Mouse (Mus musculus) CH12.LX (cell line): ENCODE data around the gene Atp6v1g2. TPM values are rescaled to one million over a fixed set of nuclear protein-coding genes. Genes with fewer than 3 reads are reported as not detected.
A peak's percentile ranks its signal among the peaks of the same experiment; 100 is the strongest.

Experiments
- DNase-seq: peaks from one replicate; pipeline ENCODE4 v3.0.0-alpha.2; 2013; ENCODE audit errors: extremely low read depth
- H3K27ac ChIP-seq: 2 replicates; pipeline ENCODE4 v1.5.1; 2012; ENCODE audit warnings: low read depth, mild to moderate bottlenecking, control low read depth, moderate library complexity; ENCODE audit not compliant: insufficient read depth
- H3K27me3 ChIP-seq: replicated peaks from 2 replicates; pipeline ENCODE3; 2012; ENCODE audit warnings: inconsistent platforms
- H3K36me3 ChIP-seq, 2 experiments: replicated peaks in 1 of 2; 2 replicates each; pipeline versions ENCODE3 to v1.6.1; 2012; ENCODE audit warnings: inconsistent platforms in 1 of 2, low read length in 1 of 2, mild to moderate bottlenecking in 1 of 2, mixed read lengths in 1 of 2, moderate library complexity in 1 of 2; ENCODE audit not compliant: control insufficient read depth in 1 of 2, insufficient read depth in 1 of 2
- H3K4me1 ChIP-seq, 2 experiments: 2 replicates each; pipeline ENCODE4 v1.6.1; 2012; ENCODE audit warnings: inconsistent platforms in 1 of 2, moderate library complexity in 1 of 2; ENCODE audit not compliant: insufficient read depth in 2 of 2, control insufficient read depth in 1 of 2
- H3K4me2 ChIP-seq: 2 replicates; pipeline ENCODE4 v1.6.1; 2012; ENCODE audit warnings: low read depth, mild to moderate bottlenecking, control low read depth; ENCODE audit not compliant: poor library complexity, insufficient read depth, severe bottlenecking
- H3K4me3 ChIP-seq, 3 experiments: fragments of 150-350 bp in 1 of 3; sonication (generic) in 1 of 3; replicated peaks in 1 of 3; 2 replicates each; pipeline versions ENCODE3 to v1.5.1; 2011 to 2012; ENCODE audit warnings: low read depth in 2 of 3, low read length in 2 of 3, mild to moderate bottlenecking in 2 of 3, moderate library complexity in 2 of 3, control low read depth in 1 of 3, improper control_type of control experiment in 1 of 3, inconsistent platforms in 1 of 3, mixed read lengths in 1 of 3; ENCODE audit not compliant: poor library complexity in 1 of 3
- H3K79me2 ChIP-seq: replicated peaks from 2 replicates; pipeline ENCODE4 v1.6.1; 2012; ENCODE audit warnings: mild to moderate bottlenecking, moderate library complexity; ENCODE audit not compliant: control insufficient read depth, poor library complexity, insufficient read depth, severe bottlenecking; ENCODE audit errors: extremely low read depth
- H3K9ac ChIP-seq: 2 replicates; pipeline ENCODE4 v1.6.1; 2012; ENCODE audit warnings: low read depth, mild to moderate bottlenecking, control low read depth, moderate library complexity; ENCODE audit not compliant: insufficient read depth
- H3K9me3 ChIP-seq: replicated peaks from 2 replicates; pipeline ENCODE3; 2012; ENCODE audit warnings: low read length, inconsistent platforms, mixed read lengths
- BHLHE40 ChIP-seq: IDR thresholded peaks from 2 replicates; pipeline ENCODE4 v1.6.1; 2011; ENCODE audit warnings: mild to moderate bottlenecking, low read depth, low read length, improper control_type of control experiment
- CHD1 ChIP-seq: IDR thresholded peaks from 2 replicates; pipeline ENCODE4 v1.6.1; 2012; ENCODE audit warnings: low read depth, low read length, improper control_type of control experiment, inconsistent platforms
- CHD2 ChIP-seq: IDR thresholded peaks from 2 replicates; pipeline ENCODE4 v1.6.1; 2011; ENCODE audit warnings: low read length, improper control_type of control experiment
- CTCF ChIP-seq, 2 experiments: IDR thresholded peaks in 1 of 2; conservative IDR thresholded peaks in 1 of 2; 2 replicates each; pipeline ENCODE4 v1.5.1; 2011 to 2012; ENCODE audit warnings: low read depth in 2 of 2, low read length in 2 of 2, improper control_type of control experiment in 1 of 2, inconsistent platforms in 1 of 2, mild to moderate bottlenecking in 1 of 2, moderate library complexity in 1 of 2
- E2F4 ChIP-seq: IDR thresholded peaks from 2 replicates; pipeline ENCODE4 v1.6.1; 2011; ENCODE audit warnings: low read depth, low read length, improper control_type of control experiment; ENCODE audit not compliant: insufficient replicate concordance
- ELF1 ChIP-seq: IDR thresholded peaks from 2 replicates; pipeline ENCODE4 v1.6.1; 2014; ENCODE audit warnings: low read depth, mild to moderate bottlenecking, inconsistent platforms, low read length, improper control_type of control experiment
- EP300 ChIP-seq: IDR thresholded peaks from 2 replicates; pipeline ENCODE4 v1.6.1; 2011; ENCODE audit warnings: low read length, improper control_type of control experiment
- ETS1 ChIP-seq: conservative IDR thresholded peaks from 2 replicates; pipeline ENCODE4 v1.6.1; 2012; ENCODE audit warnings: low read depth, mild to moderate bottlenecking, inconsistent platforms, low read length, improper control_type of control experiment, moderate library complexity
- GABPA ChIP-seq: IDR thresholded peaks from 2 replicates; pipeline ENCODE4 v1.6.1; 2012; ENCODE audit warnings: low read depth, low read length, improper control_type of control experiment, inconsistent platforms; ENCODE audit not compliant: insufficient replicate concordance
- HCFC1 ChIP-seq: IDR thresholded peaks from 2 replicates; pipeline ENCODE4 v1.6.1; 2012; ENCODE audit warnings: low read depth, mild to moderate bottlenecking, inconsistent platforms, low read length, improper control_type of control experiment
- IRF4 ChIP-seq: IDR thresholded peaks from 2 replicates; pipeline ENCODE4 v1.6.1; 2014; ENCODE audit warnings: low read depth, mild to moderate bottlenecking, inconsistent platforms, low read length, improper control_type of control experiment
- JUN ChIP-seq: IDR thresholded peaks from 2 replicates; pipeline ENCODE4 v1.6.1; 2011; ENCODE audit warnings: low read depth, mild to moderate bottlenecking, low read length, improper control_type of control experiment, moderate library complexity; ENCODE audit not compliant: insufficient read depth
- JUND ChIP-seq: conservative IDR thresholded peaks from 2 replicates; pipeline ENCODE4 v1.6.1; 2011; ENCODE audit warnings: low read depth, low read length, improper control_type of control experiment
- KAT2A ChIP-seq: IDR thresholded peaks from 2 replicates; pipeline ENCODE4 v1.6.1; 2012; ENCODE audit warnings: low read length, improper control_type of control experiment, inconsistent platforms; ENCODE audit not compliant: insufficient replicate concordance
- MAFK ChIP-seq: IDR thresholded peaks from 2 replicates; pipeline ENCODE4 v1.6.1; 2011; ENCODE audit warnings: low read length, improper control_type of control experiment; ENCODE audit not compliant: insufficient replicate concordance
- MAX ChIP-seq: IDR thresholded peaks from 2 replicates; pipeline ENCODE4 v1.6.1; 2011; ENCODE audit warnings: low read length, improper control_type of control experiment
- MAZ ChIP-seq: IDR thresholded peaks from 2 replicates; pipeline ENCODE4 v1.6.1; 2012; ENCODE audit warnings: low read depth, mild to moderate bottlenecking, inconsistent platforms, low read length, improper control_type of control experiment, moderate library complexity
- MEF2A ChIP-seq: IDR thresholded peaks from 2 replicates; pipeline ENCODE4 v1.6.1; 2014; ENCODE audit warnings: low read depth, mild to moderate bottlenecking, inconsistent platforms, low read length, improper control_type of control experiment, borderline replicate concordance
- MXI1 ChIP-seq: IDR thresholded peaks from 2 replicates; pipeline ENCODE4 v1.6.1; 2011; ENCODE audit warnings: mild to moderate bottlenecking, low read depth, low read length, improper control_type of control experiment
- MYC ChIP-seq: IDR thresholded peaks from 2 replicates; pipeline ENCODE4 v1.6.1; 2011; ENCODE audit warnings: low read depth, mild to moderate bottlenecking, improper control_type of control experiment, low read length
- NELFE ChIP-seq: IDR thresholded peaks from 2 replicates; pipeline ENCODE4 v1.6.1; 2011; ENCODE audit warnings: low read depth, low read length, improper control_type of control experiment
- NRF1 ChIP-seq: IDR thresholded peaks from 2 replicates; pipeline ENCODE4 v1.6.1; 2014; ENCODE audit warnings: low read depth, mild to moderate bottlenecking, inconsistent platforms, low read length, improper control_type of control experiment, moderate library complexity
- PAX5 ChIP-seq: IDR thresholded peaks from 2 replicates; pipeline ENCODE4 v1.6.1; 2012; ENCODE audit warnings: low read length, inconsistent platforms, mixed read lengths
- POLR2A ChIP-seq: IDR thresholded peaks from 2 replicates; pipeline ENCODE4 v1.6.1; 2011; ENCODE audit warnings: low read depth, mild to moderate bottlenecking, improper control_type of control experiment, low read length
- POLR2AphosphoS2 ChIP-seq: IDR thresholded peaks from 2 replicates; pipeline ENCODE4 v1.6.1; 2011; ENCODE audit warnings: low read depth, low read length, improper control_type of control experiment
- RAD21 ChIP-seq: IDR thresholded peaks from 2 replicates; pipeline ENCODE4 v1.6.1; 2011; ENCODE audit warnings: low read depth, mild to moderate bottlenecking, low read length, improper control_type of control experiment, moderate library complexity
- RCOR1 ChIP-seq: conservative IDR thresholded peaks from 2 replicates; pipeline ENCODE4 v1.6.1; 2012; ENCODE audit warnings: low read depth, mild to moderate bottlenecking, inconsistent platforms, low read length, improper control_type of control experiment
- SIN3A ChIP-seq: IDR thresholded peaks from 2 replicates; pipeline ENCODE4 v1.6.1; 2012; ENCODE audit warnings: low read length, improper control_type of control experiment, inconsistent platforms
- SMC3 ChIP-seq: IDR thresholded peaks from 2 replicates; pipeline ENCODE4 v1.6.1; 2011; ENCODE audit warnings: low read depth, low read length, improper control_type of control experiment
- TBP ChIP-seq: conservative IDR thresholded peaks from 2 replicates; pipeline ENCODE4 v1.6.1; 2011; ENCODE audit warnings: low read depth, low read length, improper control_type of control experiment
- TCF12 ChIP-seq: IDR thresholded peaks from 2 replicates; pipeline ENCODE4 v1.6.1; 2014; ENCODE audit warnings: low read depth, mild to moderate bottlenecking, inconsistent platforms, low read length, improper control_type of control experiment
- UBTF ChIP-seq: IDR thresholded peaks from 2 replicates; pipeline ENCODE4 v1.6.1; 2012; ENCODE audit warnings: low read depth, mild to moderate bottlenecking, inconsistent platforms, low read length, improper control_type of control experiment, moderate library complexity
- USF1 ChIP-seq: IDR thresholded peaks from 2 replicates; pipeline ENCODE4 v1.6.1; 2014; ENCODE audit warnings: low read depth, mild to moderate bottlenecking, inconsistent platforms, low read length, improper control_type of control experiment
- USF2 ChIP-seq: conservative IDR thresholded peaks from 2 replicates; pipeline ENCODE4 v1.6.1; 2011; ENCODE audit warnings: low read depth, low read length, improper control_type of control experiment
- ZC3H11A ChIP-seq: IDR thresholded peaks from 2 replicates; pipeline ENCODE4 v1.6.1; 2012; ENCODE audit warnings: low read depth, mild to moderate bottlenecking, inconsistent platforms, low read length, improper control_type of control experiment
- ZKSCAN1 ChIP-seq: IDR thresholded peaks from 2 replicates; pipeline ENCODE4 v1.6.1; 2012; ENCODE audit warnings: low read depth, inconsistent platforms, low read length, improper control_type of control experiment, borderline replicate concordance
- ZMIZ1 ChIP-seq: IDR thresholded peaks from 2 replicates; pipeline ENCODE4 v1.6.1; 2012; ENCODE audit warnings: low read depth, mild to moderate bottlenecking, inconsistent platforms, low read length, improper control_type of control experiment
- ZNF384 ChIP-seq: IDR thresholded peaks from 2 replicates; pipeline ENCODE4 v1.6.1; 2012; ENCODE audit warnings: low read depth, low read length, improper control_type of control experiment, inconsistent platforms
- dilution Hi-C: fragments of 300-500 bp; cut with MboI; formaldehyde crosslinking; loops from 2 replicates; pipeline ENCODE4 v1.14.3; 2020; ENCODE audit warnings: low sequenced_read_pairs; ENCODE audit not compliant: extremely low pct_unique_long_range_greater_than_20kb, extremely low pct_ligation_motif_present
- in situ Hi-C: fragments of 300-500 bp; cut with MboI; formaldehyde crosslinking; loops from 3 replicates; pipeline ENCODE4 v1.14.3; 2019; ENCODE audit warnings: low sequenced_read_pairs, low pct_ligation_motif_present, low pct_unique_long_range_greater_than_20kb, mixed read lengths
- polyA plus RNA-seq: library from polyadenylated mRNA; unstranded; fragments of >175 nt; gene quantifications from 2 replicates; pipeline ENCODE4 v1.2.1, GENCODE M21; 2012; ENCODE audit warnings: low read depth; ENCODE audit not compliant: insufficient read length
- total RNA-seq, 2 experiments: library from RNA; depleted of rRNA; stranded (reverse); fragments of 300-350 nt in 1 of 2; fragments of >200 nt in 1 of 2; gene quantifications; 2 replicates each; pipeline ENCODE4 v1.2.3; 2012 to 2014

The Atp6v1g2 gene
- total and polyA plus RNA-seq, 3 experiments: 0.23 to 1.4 (median 0.76) TPM

GRCm38 (mm10) chr17:35218516-35219193 is 14.8 kb upstream of the Atp6v1g2 start:
- dilution Hi-C loops: no loop called here

DNA sequence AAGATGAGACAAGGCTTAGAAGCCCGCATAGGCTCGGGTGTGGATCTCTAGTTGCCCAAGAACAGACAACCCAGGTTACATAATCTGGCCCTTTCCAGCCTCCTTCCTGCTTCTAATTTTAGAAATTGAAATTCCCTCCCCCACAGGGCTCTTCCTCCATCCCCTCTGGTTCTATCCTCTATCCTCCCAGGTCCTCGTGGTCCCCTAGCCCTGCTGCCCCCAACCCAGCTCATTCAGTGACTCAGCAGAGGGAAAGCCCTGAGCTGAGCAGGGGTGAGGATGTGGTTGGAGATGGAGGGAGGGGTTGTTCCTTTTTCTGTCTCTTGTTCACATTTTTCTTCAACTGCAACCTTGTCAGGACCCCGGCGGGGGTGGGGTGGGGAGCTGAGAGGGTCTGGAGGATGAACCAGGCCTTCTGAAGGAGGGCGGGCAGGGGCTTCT is 13.8 kb upstream of the Atp6v1g2 start:
- DNase-seq: peak; percentile 76
- Histone ChIP-seq H3K27ac (peak overlapping the region; percentile 92), H3K36me3 (peaks cover 25 to 36% of the 10 kb centered on the region in 2 experiments), H3K79me2 (no peaks in the 10 kb centered on the region), H3K4me2 (peak overlapping the region; percentile 87), H3K27me3 (no peaks in the 10 kb centered on the region), H3K9me3 (no peaks in the 10 kb centered on the region), H3K9ac (peak overlapping the region; percentile 41; the same call in 1 of the 2 replicates), H3K4me1 (peaks cover 30 to 75% of the 10 kb centered on the region in 2 experiments), H3K4me3 (no peak overlapping the region)
- dilution Hi-C loops: no loop called here
- in situ Hi-C loops: no loop called here
- TF ChIP-seq CTCF (conservative IDR thresholded peaks at IDR 0.05 in 1 of 2, IDR thresholded peaks at IDR 0.05 in 1 of 2; ENCODE audit: low read depth in 2 of 2, low read length in 2 of 2) (no peak), CHD1 (no peak), USF2 (no peak), MXI1 (no peak), MAX (0 out of 2 replicates have a peak, but pooled peaks have one; percentile 10), ETS1 (peak; percentile 62), TCF12 (peak; percentile 44; the same call in 1 of the 2 replicates), MEF2A (peak; percentile 81; the same call in 1 of the 2 replicates), HCFC1 (no peak), JUN (no peak), ZNF384 (no peak), ELF1 (no peak), KAT2A (no peak), BHLHE40 (peak; percentile 26; the same call in 1 of the 2 replicates), E2F4 (no peak)

More at GRCm38 (mm10) chr17:35218516-35219193, 14.8 kb upstream of the Atp6v1g2 start:
- peak overlapping the region; percentile 92 for H3K27ac ChIP-seq
- H3K9ac ChIP-seq: peak overlapping the region; percentile 41; the same call in 1 of the 2 replicates
- peak overlapping the region in 1 of 3 experiments; percentile 19 for H3K4me3 ChIP-seq
- H3K4me1 ChIP-seq: peaks cover 33 to 80% of the 10 kb centered on the region in 2 experiments
- H3K9me3 ChIP-seq: no peaks in the 10 kb centered on the region
- H3K4me2 ChIP-seq: peak overlapping the region; percentile 87
- in situ Hi-C loops: no loop called here
- TF ChIP-seq ETS1: peak; percentile 85
- peak; percentile 43; the same call in 1 of the 2 replicates for TF ChIP-seq MAX
- TF ChIP-seq CHD2: peak; percentile 60
- TF ChIP-seq ZMIZ1: no peak
- TF ChIP-seq ZNF384: no peak
- peak; percentile 62; the same call in 1 of the 2 replicates for TF ChIP-seq MAFK
- no peak; the same call in 1 of the 2 replicates for TF ChIP-seq SIN3A
- TF ChIP-seq JUN: no peak
- TF ChIP-seq JUND: no peak
- no peak for TF ChIP-seq CTCF (conservative IDR thresholded peaks at IDR 0.05 in 1 of 2, IDR thresholded peaks at IDR 0.05 in 1 of 2; ENCODE audit: low read depth in 2 of 2, low read length in 2 of 2)
- no peak for TF ChIP-seq ELF1
- no peak for TF ChIP-seq GABPA
- TF ChIP-seq TCF12: peak; percentile 64; the same call in 1 of the 2 replicates
- no peak for TF ChIP-seq CHD1
- TF ChIP-seq IRF4: peak; percentile 77
- no peak; the same call in 1 of the 2 replicates for TF ChIP-seq UBTF
- peak; percentile 37; the same call in 1 of the 2 replicates for TF ChIP-seq MAZ
- TF ChIP-seq MEF2A: peak; percentile 79
- no peak for TF ChIP-seq USF2
- peak; percentile 56 for TF ChIP-seq EP300
- TF ChIP-seq HCFC1: no peak
- no peak for TF ChIP-seq ZKSCAN1
- TF ChIP-seq MXI1: no peak
- TF ChIP-seq POLR2A: no peak
- 0 out of 2 replicates have a peak, but pooled peaks have one; percentile 29 for TF ChIP-seq KAT2A
- TF ChIP-seq MYC: no peak; the same call in 1 of the 2 replicates
- TF ChIP-seq BHLHE40: peak; percentile 78
- TF ChIP-seq POLR2AphosphoS2: no peak
- no peak for TF ChIP-seq PAX5
- no peak for TF ChIP-seq NRF1
- TF ChIP-seq RAD21: no peak
- TF ChIP-seq E2F4: no peak
- TF ChIP-seq RCOR1: peak; percentile 61; the same call in 1 of the 2 replicates
- TF ChIP-seq ZC3H11A: no peak
- no peak; the same call in 1 of the 2 replicates for TF ChIP-seq SMC3
- TF ChIP-seq TBP: no peak
- TF ChIP-seq USF1: no peak; the same call in 1 of the 2 replicates
- TF ChIP-seq NELFE: no peak
- H3K36me3 ChIP-seq: peaks cover 23 to 32% of the 10 kb centered on the region in 2 experiments
- peak; percentile 83 for DNase-seq
- no peaks in the 10 kb centered on the region for H3K79me2 ChIP-seq
- no peaks in the 10 kb centered on the region for H3K27me3 ChIP-seq
